Mouse (Mus musculus) myocyte (in vitro differentiated cells): ENCODE measurements around the gene B230217C12Rik.

ENCODE experiments used
- CEBPB ChIP-seq: IDR thresholded peaks from 2 replicates; pipeline ENCODE4 v1.6.1; 2011; ENCODE audit warnings: mild to moderate bottlenecking, moderate library complexity; ENCODE audit not compliant: poor library complexity, insufficient read depth, severe bottlenecking
- E2F4 ChIP-seq: IDR thresholded peaks from one replicate; pipeline ENCODE4 v1.6.1; 2011; ENCODE audit warnings: mild to moderate bottlenecking, control low read depth, moderate library complexity; ENCODE audit not compliant: insufficient read depth
- MAX ChIP-seq: IDR thresholded peaks from one replicate; pipeline ENCODE4 v1.6.1; 2011; ENCODE audit warnings: low read depth, mild to moderate bottlenecking, control low read depth
- MYOG ChIP-seq, 3 experiments: IDR thresholded peaks; one replicate each; pipeline ENCODE4 v1.6.1; 2011; ENCODE audit warnings: control low read depth in 2 of 3, low read depth in 2 of 3, mild to moderate bottlenecking in 2 of 3; ENCODE audit not compliant: insufficient read length in 2 of 3, control insufficient read depth in 1 of 3, insufficient read depth in 1 of 3
- POLR2A ChIP-seq: IDR thresholded peaks from one replicate; pipeline ENCODE4 v1.6.1; 2011; ENCODE audit warnings: low read depth, mild to moderate bottlenecking, control low read depth, moderate library complexity; ENCODE audit not compliant: insufficient read length
- POLR2AphosphoS2 ChIP-seq: IDR thresholded peaks from one replicate; pipeline ENCODE4 v1.6.1; 2011; ENCODE audit warnings: low read depth, control low read depth; ENCODE audit not compliant: insufficient read length
- SRF ChIP-seq: IDR thresholded peaks from one replicate; pipeline ENCODE4 v1.6.1; 2011; ENCODE audit warnings: low read depth; ENCODE audit not compliant: control insufficient read depth, insufficient read length
- TCF12 ChIP-seq: IDR thresholded peaks from one replicate; pipeline ENCODE4 v1.6.1; 2011; ENCODE audit warnings: mild to moderate bottlenecking, control low read depth; ENCODE audit not compliant: poor library complexity, insufficient read depth, severe bottlenecking
- TCF3 ChIP-seq: IDR thresholded peaks from one replicate; pipeline ENCODE4 v1.6.1; 2011; ENCODE audit warnings: low read depth, control low read depth; ENCODE audit not compliant: insufficient read length
- USF1 ChIP-seq: IDR thresholded peaks from one replicate; pipeline ENCODE4 v1.6.1; 2011; ENCODE audit warnings: low read depth, mild to moderate bottlenecking, control low read depth, moderate library complexity

DNA sequence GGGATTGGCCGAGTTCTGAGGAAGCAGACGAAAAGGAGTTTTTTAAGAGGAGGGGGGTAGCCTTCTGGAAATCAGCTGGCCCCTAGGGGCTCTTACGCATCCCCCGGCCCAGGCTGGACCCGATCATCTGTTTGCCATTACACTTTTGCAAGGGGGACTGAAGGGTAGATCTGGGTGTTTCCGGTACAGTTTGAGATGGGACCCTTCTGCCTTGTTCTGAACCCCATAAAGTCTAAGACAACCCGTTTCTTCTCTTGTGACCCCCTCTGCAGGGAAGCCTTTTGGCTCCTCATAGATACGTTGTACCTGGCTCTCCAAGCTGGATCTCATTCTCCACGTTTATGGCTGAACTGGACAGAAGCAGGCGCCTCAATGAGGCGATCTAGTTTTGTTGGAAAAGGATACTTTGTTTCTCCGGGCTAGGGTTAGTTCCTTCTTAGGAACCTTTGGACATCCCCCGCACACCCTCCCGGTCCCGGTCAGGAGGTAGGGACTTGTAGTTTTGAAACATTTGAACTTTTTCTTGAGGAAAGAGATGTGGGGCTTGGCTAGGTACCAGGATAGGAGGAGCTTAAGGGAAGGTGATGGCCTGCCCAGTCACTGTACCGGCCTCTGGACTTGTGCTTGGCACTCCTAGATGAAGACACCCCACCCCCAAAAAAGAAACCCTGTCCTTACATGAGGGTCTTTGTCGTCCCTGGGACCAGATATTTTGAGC, 39.7 kb upstream of the B230217C12Rik start:
- TF ChIP-seq POLR2AphosphoS2 (no peak), POLR2A (no peak), TCF12 (no peak), MAX (no peak), SRF (no peak), MYOG (IDR thresholded peaks at IDR 0.05; ENCODE audit: control insufficient read depth in 1 of 3, insufficient read depth in 1 of 3, insufficient read length in 2 of 3, low read depth in 2 of 3) (no peak), USF1 (no peak), E2F4 (no peak), CEBPB (no peak), TCF3 (no peak)
